Mouse (Mus musculus) v-Abl transformed pro-B cells (cell line): ENCODE data around the gene Cars.
"Not testable (repeated sequence)": the region's sequence is repeated elsewhere in the genome, so short reads cannot be mapped to it uniquely, and the experiment has no call there.

Experiments used
- in situ Hi-C, 2 experiments: fragments of 400-800 bp; cut with MboI; formaldehyde crosslinking; loops; one replicate each; pipeline ENCODE4 v1.15.1; 2025; ENCODE audit not compliant: unreplicated experiment in 2 of 2

Cars gene

GRCm38 (mm10) chr7:143599428-143600230 is at the start of gene Cars:
TSS of gene Cars (minus strand) at chr7:143600090.
- in situ Hi-C loops = loop anchor here in 1 of 2 experiments (25.0 kb wide), 1 partner anchor 313 kb away; no protein-coding TSS in a partner anchor

DNA sequence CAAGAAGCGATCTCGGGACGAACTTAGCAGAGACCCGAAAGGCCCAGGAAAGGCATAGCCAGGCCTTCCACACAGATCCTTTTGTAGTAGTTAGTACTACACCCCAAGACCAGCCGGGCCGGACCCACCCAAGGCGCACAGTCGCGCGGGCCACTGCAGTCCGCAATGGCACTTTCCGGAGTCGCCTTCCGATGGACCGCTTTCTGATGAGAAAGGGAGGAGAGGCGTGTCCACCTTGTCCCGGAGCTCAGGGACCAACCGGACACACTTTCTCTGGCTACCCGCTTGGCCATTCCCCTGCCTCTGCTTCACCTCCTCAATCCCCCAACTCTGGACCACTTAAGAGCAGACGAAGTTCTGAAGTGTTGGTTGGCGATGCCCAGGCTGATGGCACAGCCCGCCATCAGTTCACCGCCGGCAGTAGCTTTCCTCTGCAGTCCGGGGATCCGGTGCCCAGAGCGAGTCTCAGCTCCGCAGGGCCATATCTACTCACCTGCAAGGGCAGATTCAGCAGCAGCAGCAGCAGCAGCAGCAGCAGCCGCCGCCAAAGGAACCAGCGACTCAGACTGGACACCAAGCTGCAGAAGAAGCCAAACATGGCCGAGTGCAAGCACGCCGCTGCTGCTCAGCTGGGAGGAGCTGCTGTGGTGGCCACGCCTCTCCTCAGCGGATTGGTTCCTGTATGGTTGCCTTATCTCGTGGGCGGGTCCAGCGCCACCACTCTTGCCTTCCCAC is 49.3 kb upstream of the Cars start, which contains the start of gene Tnfrsf22:
Gene Tnfrsf22, minus strand, starts transcription at position 628 of the 735 bp plus-strand sequence.
- in situ Hi-C loops = no loop called here

DNA sequence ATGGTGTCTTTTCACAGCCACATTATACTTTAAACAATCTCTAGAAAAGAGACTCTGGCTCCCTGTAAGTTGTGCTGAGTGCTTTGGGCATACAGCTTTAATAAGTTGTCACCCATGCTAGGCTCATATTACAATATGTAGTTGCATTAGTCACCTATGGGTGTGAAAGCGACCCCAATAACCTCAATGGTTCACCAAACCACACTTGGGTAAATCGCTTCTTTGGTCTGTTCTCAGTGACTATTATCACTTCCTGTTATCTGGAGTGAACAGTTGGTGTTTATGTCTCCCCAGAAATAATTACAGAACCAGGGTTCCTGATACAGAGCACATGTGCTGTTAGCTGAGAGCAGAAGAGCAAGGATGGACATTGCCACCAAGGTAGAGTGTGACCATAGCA is 44.1 kb upstream of the Cars start:
- in situ Hi-C loops = not testable (repeated sequence)

DNA sequence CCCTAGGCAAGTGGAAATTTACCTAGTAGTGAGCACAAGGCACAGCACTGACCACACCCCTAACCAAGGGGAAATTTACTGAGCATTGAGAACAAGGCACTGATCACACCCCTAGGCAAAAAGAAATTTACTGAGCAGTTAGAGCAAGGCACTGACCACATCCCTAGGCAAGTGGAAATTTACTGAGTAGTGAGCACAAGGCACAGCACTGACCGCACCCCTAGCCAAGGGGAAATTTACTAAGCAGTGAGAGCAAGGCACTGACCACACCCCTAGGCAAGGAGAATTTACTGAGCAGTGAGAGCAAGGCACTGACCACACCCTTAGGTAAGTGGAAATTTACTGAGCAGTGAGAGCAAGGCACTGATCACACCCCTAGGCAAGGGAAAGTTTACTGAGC is 36.8 kb upstream of the Cars start:
- in situ Hi-C loops = no loop called here

GRCm38 (mm10) chr7:143631503-143631902 is 31.6 kb upstream of the Cars start:
- in situ Hi-C loops = no loop called here

GRCm38 (mm10) chr7:143629501-143629900 is 29.6 kb upstream of the Cars start:
- in situ Hi-C loops = no loop called here

DNA sequence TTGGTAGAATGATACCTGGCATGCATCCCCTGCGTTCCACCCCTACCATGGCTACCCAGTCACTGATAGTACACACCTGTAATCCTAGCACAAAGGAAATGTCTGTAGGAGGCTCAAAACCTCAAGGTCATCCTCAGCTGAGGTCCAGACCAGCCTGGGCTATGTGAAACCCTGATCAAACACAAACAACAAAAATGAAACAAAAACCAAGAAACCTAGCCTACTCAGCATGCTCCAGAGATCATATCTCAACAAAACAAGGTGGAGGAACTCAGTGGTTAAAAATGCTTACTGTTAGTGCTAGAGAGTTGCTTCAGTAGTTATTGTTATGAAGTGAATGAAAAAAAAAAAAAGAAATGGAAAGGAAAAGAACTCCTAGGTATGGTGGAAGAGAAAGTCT is 28.6 kb upstream of the Cars start, which contains the start of gene Tnfrsf26:
Gene Tnfrsf26, minus strand, starts transcription at position 183 of the 400 bp plus-strand sequence.
- in situ Hi-C loops = no loop called here

DNA sequence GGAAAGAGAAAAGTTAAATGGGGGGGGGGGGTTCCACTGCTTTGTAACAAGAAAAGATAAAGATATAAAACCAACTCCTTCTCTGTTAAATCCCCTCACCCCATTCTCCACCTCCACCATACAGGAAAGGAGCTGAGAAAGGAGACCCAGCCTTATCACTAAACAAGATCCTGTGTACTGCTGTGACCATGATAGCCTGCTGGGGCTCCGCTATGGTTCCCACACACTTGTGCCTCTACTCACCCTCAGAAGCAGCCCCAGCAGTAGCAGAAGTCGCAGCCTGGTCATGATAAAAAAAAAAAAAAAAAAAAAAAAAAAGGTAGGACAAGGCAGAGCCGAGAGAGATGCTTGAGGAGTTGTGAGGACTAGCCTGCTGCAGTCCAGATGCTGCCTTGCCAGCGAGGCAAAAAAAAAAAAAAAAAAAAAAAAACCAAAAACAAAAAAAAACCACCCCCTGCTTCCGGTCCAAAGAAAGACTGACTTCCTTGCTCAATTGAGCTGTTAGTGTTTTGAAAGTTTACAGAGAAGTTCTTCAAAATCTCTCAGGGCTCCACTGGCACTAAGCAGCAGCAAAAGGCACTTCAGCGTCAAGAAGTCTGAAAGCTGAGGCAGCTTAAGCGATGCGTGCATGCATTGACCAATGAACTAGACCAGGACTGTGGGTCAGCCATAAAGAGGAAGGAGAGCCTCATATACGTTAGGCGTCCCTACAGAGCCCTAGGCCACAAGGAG is 27.8 kb upstream of the Cars start:
- in situ Hi-C loops = no loop called here

- in situ Hi-C loops = no loop called here
Observed at GRCm38 (mm10) chr7:143626178-143626577, 26.3 kb upstream of the Cars start.

- in situ Hi-C loops = no loop called here
Observed at GRCm38 (mm10) chr7:143625151-143625550, 25.3 kb upstream of the Cars start.

GRCm38 (mm10) chr7:143624561-143624960 is 24.7 kb upstream of the Cars start:
- in situ Hi-C loops = loop anchor here in 1 of 2 experiments (5.0 kb wide), 1 partner anchor 58 kb away; no protein-coding TSS in a partner anchor

DNA sequence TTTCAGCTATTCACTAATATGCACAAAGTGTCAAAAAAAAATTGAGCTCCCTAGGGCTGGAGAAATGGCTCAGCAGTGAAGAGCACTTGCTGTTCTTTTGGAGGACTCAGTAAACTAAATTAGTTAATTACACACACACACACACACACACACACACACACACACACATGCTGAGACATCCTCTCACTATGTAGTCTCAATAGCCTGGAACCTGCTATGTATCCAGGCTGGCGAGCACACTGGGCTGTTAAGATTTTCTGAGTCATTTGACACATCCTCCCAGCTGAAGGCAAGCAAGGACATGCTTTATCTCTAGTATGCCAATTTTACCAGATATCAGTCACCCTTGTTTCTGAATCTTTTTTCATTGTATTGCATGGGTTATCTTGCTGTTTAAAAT is 21.1 kb upstream of the Cars start:
- in situ Hi-C loops = loop anchor here in 1 of 2 experiments (5.0 kb wide), 1 partner anchor 61 kb away; no protein-coding TSS in a partner anchor

DNA sequence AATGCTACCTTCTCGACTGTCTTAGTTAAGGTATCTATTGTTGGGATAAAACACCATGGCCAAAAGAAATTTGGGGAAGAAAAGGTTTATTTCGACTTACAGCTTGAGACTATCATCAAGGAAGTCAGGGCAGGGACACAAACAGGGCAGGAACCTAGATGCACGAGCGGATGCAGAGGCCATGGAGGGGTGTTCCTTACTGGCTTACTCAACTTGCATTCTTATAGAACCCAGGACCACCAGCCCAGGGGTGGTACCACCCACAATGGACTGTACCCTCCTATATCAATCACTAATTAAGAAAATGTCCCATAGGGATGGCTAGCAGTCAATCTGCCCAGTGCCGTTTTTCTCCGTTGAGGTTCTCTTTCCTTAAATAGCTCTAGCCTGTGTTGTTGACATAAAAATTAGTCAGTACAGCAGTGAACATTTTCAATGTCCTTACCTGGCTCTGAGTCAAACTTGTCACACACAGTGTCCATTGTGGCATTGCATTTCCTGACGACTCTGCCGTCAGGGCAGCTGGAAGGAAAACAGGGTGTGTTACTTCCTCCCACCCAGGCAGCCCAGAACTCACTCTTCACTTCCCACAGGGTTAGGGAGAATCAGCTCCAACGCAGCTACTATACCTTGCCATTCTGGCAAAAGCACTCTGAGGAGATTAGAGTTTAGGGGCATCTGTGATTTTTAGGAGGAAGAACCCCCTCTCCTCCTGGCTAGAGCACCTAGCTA is 14.7 kb upstream of the Cars start:
- in situ Hi-C loops = no loop called here

DNA sequence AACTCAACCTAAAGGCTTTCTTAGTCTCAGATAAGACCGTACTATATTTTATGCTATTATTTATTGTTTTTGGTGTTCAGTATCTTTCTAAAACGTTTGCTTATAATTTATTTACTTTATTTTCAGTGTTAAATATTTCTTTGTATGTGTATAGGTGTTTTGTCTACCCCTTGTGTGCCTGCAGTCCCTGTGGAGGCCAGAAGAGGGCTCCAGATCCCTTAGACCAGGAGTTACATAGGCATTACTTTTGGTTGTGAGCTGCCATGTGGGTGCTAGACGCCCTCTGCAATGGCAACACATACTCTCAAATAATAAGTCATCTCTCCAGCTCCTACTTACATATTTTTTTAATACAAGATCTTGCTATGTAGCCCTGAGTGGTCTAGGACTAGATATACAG is 12.3 kb upstream of the Cars start:
- in situ Hi-C loops = no loop called here

- in situ Hi-C loops = loop anchor here in 1 of 2 experiments (5.0 kb wide), 1 partner anchor 92 kb away; no protein-coding TSS in a partner anchor
Observed at GRCm38 (mm10) chr7:143605321-143605720, 5.4 kb upstream of the Cars start.

- in situ Hi-C loops = loop anchor here in 1 of 2 experiments (5.0 kb wide), 1 partner anchor 92 kb away; no protein-coding TSS in a partner anchor
Observed at GRCm38 (mm10) chr7:143604889-143605288, 5.0 kb upstream of the Cars start.

DNA sequence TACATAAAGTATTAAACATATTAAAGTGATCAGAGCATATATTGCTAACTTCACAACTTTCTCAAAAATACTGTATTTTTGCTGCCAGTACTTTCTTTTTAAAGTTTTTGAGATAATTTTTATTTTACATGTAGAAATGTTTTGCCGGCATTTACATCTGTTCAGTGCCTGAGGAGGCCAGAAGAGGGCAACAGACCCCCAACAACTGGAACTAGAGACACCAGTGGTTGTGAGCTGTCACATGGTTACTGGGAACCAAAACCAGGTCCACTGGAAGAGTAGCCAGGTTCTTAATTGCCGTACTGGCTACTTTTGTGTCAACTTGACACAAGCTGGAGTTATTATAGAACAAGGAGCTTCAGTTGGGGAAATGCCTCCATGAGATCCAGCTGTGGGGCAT is 1.8 kb upstream of the Cars start:
- in situ Hi-C loops = no loop called here

DNA sequence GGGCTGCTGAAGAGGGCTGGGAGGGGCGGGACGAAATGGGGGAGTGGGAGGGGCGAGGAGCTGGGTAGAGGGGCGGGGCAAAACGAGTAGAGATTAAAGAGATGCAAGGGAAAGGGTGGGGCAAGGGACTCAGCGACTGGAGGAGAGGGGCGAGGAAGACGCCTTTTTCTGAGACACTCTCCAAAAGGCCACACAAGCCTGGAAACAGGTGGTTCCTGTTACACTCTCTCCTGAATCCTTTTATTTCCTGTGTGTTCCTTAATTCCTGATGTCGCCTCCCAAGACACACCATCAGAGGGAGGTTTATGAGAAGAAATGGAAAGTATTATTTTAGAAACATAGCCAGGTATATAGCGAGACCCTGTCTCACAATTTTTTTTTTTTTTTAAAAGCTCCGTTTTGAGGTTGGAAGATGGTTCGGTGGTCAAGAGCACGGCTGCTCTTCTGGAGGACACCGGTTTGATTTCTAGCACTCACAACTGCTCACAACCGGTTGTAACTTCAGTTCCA is 396 bp upstream of the Cars start:
- in situ Hi-C loops = no loop called here

DNA sequence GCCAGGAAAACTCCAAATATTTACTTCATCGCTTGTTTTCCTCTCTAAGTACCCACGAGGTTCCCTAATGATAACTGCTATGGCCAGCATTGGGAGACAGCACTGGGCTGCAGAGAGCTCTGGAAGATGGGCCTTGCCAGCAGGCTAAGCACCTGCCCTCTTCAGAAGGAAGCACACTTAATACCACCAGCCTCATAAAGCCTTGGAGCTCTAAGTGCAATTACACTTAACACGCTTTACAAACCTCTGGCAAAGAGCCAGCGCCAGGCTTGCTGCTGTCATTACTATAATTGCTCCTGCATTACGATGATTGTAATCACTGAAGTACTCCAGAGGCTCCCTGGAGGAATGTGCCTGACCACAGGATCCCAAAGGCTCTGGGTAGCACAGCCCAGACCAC is 5.0 kb downstream of the Cars start:
- in situ Hi-C loops = loop anchor here in 1 of 2 experiments (25.0 kb wide), 1 partner anchor 317 kb away; no protein-coding TSS in a partner anchor

DNA sequence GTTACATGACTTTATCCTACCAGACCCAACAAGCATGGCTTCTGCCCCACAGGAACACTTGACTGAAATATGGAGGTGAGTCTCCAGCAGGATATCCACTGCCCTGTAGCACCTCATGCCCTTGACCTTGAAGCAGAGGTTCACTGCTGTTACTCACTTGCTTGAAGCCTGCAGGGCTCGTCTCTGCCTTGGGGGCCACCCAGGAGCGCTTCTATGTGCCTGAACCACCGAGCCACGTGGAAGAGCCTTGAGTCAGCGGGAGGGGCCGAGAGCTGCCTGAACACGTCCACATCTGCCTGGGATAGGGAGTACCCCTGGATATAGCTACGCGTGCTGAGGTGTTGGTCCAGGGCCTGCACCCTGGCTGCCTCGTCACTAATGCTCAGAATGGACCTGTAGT is 7.6 kb downstream of the Cars start:
- in situ Hi-C loops = loop anchor here in 1 of 2 experiments (25.0 kb wide), 1 partner anchor 320 kb away; no protein-coding TSS in a partner anchor
